16 mouse cellular contexts compared by ENCODE assay signal in genomic region chr15:31279577-31280004, GRCm38 (mm10). TPM values are rescaled to one million over a fixed set of nuclear protein-coding genes. Genes with fewer than 3 reads are reported as not detected.
A peak's percentile ranks its signal among the peaks of the same experiment; 100 is the strongest.
DNase-seq lines count a peak whose midpoint lies in the region; ATAC-seq lines count a peak whose summit lies in the region.
"Had no signal": no experiment of that assay in that cellular context is flagged by ENCODE, and none has a peak within 500 bp of the region (broad histone marks: within the 10 kb centered on the region; RNA-seq: fewer than 3 reads in every experiment).

No protein-coding gene starts in this region.

- H3K4me1 ChIP-seq in limb, embryonic 11.5 days (ENCODE audit: control insufficient read depth, insufficient read depth, low read length): peaks cover 8% of the 10 kb centered on the region
- H3K4me1 ChIP-seq in limb, embryonic 10.5 days: peaks cover 13% of the 10 kb centered on the region
- H3K4me1 ChIP-seq: midbrain, embryonic 12.5 days had no signal

- DNase-seq in limb, embryonic 11.5 days (ENCODE audit: low spot score): no peak
- DNase-seq in limb, embryonic 10.5 days (ENCODE audit: low spot score): no peak
- peak; percentile 59 for DNase-seq in induced T-regulatory cell, adult 2 months (ENCODE audit: low read depth)
- peak; percentile 1 to 63 for DNase-seq in natural killer cell, adult 2 months (ENCODE audit: low spot score in 2 of 2)
- DNase-seq in urinary bladder, postnatal 14 days (ENCODE audit: low spot score): no peak
- DNase-seq in left cerebral cortex, postnatal 10 days (ENCODE audit: extremely low spot score in 1 of 2, low spot score in 2 of 2): no peak
- DNase-seq: adrenal gland, adult 2 months; cerebellum, adult 8-10 months; gastrocnemius, postnatal 14 days; heart, postnatal 4 days had no signal

- ATAC-seq in limb, embryonic 11.5 days (ENCODE audit: insufficient number of reproducible peaks, low FRiP score, low TSS enrichment, low read depth): peak; percentile 57
- peak; percentile 93 for ATAC-seq in CD4-positive, CD25-positive, alpha-beta regulatory T cell, adult 4 months
- ATAC-seq: lung, postnatal 0 days had no signal

- no peak overlapping the region for H3K27ac ChIP-seq in limb, embryonic 11.5 days (replicated peaks; ENCODE audit: low read depth, low read length)
- no peak overlapping the region for H3K27ac ChIP-seq in limb, embryonic 10.5 days
- H3K27ac ChIP-seq: left cerebral cortex, adult 2 months; midbrain, embryonic 12.5 days had no signal

- no peaks in the 10 kb centered on the region for H3K9me3 ChIP-seq in limb, embryonic 11.5 days (ENCODE audit: control insufficient read depth, low read length)
- no peaks in the 10 kb centered on the region for H3K9me3 ChIP-seq in limb, embryonic 10.5 days (replicated peaks)
- H3K9me3 ChIP-seq: midbrain, embryonic 12.5 days had no signal

- intact Hi-C loops in left cerebral cortex, postnatal 10 days (cut with DNase I): no loop called here

- H3K4me3 ChIP-seq in limb, embryonic 11.5 days (ENCODE audit: low read depth, low read length): no peak overlapping the region
- no peak overlapping the region for H3K4me3 ChIP-seq in limb, embryonic 10.5 days
- H3K4me3 ChIP-seq: erythroblast, embryonic 14.5 days; left cerebral cortex, adult 2 months; midbrain, embryonic 12.5 days had no signal

- H3K27me3 ChIP-seq in limb, embryonic 11.5 days (ENCODE audit: control insufficient read depth, insufficient read depth, low read length): no peaks in the 10 kb centered on the region
- no peaks in the 10 kb centered on the region for H3K27me3 ChIP-seq in limb, embryonic 10.5 days (ENCODE audit: low read depth, poor library complexity, severe bottlenecking)
- H3K27me3 ChIP-seq: midbrain, embryonic 12.5 days had no signal

- WGBS in limb, embryonic 11.5 days: 59% methylated on average over 6 of the region's 6 CpGs
- 81% methylated on average over 6 of the region's 6 CpGs for WGBS in limb, embryonic 10.5 days

- no peak overlapping the region for H3K9ac ChIP-seq in limb, embryonic 11.5 days (ENCODE audit: low read length)
- H3K9ac ChIP-seq: midbrain, embryonic 12.5 days had no signal

- no peaks in the 10 kb centered on the region for H3K36me3 ChIP-seq in limb, embryonic 11.5 days (ENCODE audit: control insufficient read depth, insufficient read depth, low read length)
- H3K36me3 ChIP-seq in limb, embryonic 10.5 days: no peaks in the 10 kb centered on the region
- H3K36me3 ChIP-seq: midbrain, embryonic 12.5 days had no signal

- H3K4me2 ChIP-seq in limb, embryonic 11.5 days (ENCODE audit: low read depth, severe bottlenecking): no peak overlapping the region
- H3K4me2 ChIP-seq: heart, embryonic 11.5 days; midbrain, embryonic 12.5 days had no signal

RNA-seq across cellular contexts. Expression of gene Dap, which starts 55.5 kb away (rescaled TPM):
- polyA plus RNA-seq in limb, embryonic 11.5 days (2014; fragmentation: Nextera tagmentation; extraction: Ambion mirVana): 66.3 and 67.2 TPM in 2 replicates
- 34.6 and 42.8 TPM in 2 replicates for polyA plus RNA-seq in limb, embryonic 10.5 days (2016; fragmentation: Nextera tagmentation; extraction: Ambion mirVana)
- 10 to 100 TPM; 61.6 to 81.6 TPM for polyA plus RNA-seq in CD4-positive, CD25-positive, alpha-beta regulatory T cell, adult 4 months (2017; shearing (Covaris generic))
- 10 to 100 TPM; 10.0 to 11.7 TPM for total RNA-seq in left cerebral cortex, postnatal 10 days (2021)

Comparison
In these comparisons a context has a peak if more than half of its experiments do, and no peak if none do; other contexts are left out.
1. DNase-seq: peak in induced T-regulatory cell, adult 2 months (single experiment) and natural killer cell, adult 2 months (2 of 2); none in limb, embryonic 11.5 days (single experiment), limb, embryonic 10.5 days (single experiment), urinary bladder, postnatal 14 days (single experiment) and left cerebral cortex, postnatal 10 days (0 of 2).